Mouse (Mus musculus): ENCODE data around the gene Fam234b. TPM values are rescaled to one million over a fixed set of nuclear protein-coding genes. Genes with fewer than 3 reads are reported as not detected.
A peak's percentile ranks its signal among the peaks of the same experiment; 100 is the strongest.

Fam234b gene
- polyA plus RNA-seq, 1 experiment = 14.2 TPM

DNA sequence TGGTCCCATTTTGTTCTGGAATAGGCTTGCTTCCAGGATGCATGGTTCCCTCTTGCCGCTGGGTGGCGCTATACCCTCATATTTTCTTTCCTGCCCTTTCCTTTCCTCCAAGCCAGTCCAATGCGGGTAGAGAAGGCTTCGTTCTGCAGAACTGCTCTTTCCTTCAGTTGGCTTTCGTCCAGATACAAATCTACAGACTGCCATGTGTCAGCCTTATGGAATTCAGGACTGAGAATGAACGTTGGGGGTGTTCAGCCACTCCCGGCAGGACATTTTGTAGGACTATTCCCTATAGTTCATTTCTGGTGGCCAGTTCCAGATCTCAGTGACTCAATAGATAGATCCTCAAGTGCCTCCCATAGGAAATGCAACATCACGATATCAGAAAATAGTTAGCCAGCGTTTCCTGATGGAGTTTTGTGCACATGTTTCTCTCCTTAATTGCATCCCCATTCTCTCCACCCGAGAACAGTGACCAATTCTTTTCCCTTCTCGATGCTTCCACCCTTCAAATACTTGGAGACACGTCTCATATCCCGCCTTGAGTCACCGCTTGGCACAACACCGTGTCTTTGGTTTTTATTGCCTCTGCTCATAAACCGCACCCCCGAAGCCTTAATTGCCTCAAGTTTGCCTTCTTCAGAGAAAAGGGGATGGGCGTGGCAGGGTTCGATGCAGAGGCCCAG is 52.2 kb downstream of the Fam234b start:
- 14% methylated on average over 19 of the region's 19 CpGs for WGBS
- TF ChIP-seq CTCF (conservative IDR thresholded peaks at IDR 0.05; ENCODE audit: insufficient read depth, insufficient read length, low read depth, low read length) (peak; percentile 95), POLR2A (IDR thresholded peaks at IDR 0.05; ENCODE audit: low read depth, low read length) (no peak)
- no peak overlapping the region for H3K27ac ChIP-seq (ENCODE audit: insufficient read depth, low read depth, low read length)
- H3K4me1 ChIP-seq (ENCODE audit: control insufficient read depth, insufficient read depth, low read length) = no peaks in the 10 kb centered on the region
- no peak overlapping the region for H3K4me3 ChIP-seq (ENCODE audit: insufficient read depth, low read depth, low read length)
- DNase-seq = peak; percentile 71
- no peaks in the 10 kb centered on the region for H3K27me3 ChIP-seq (replicated peaks; ENCODE audit: control insufficient read depth, insufficient read depth, low read length)
- H3K36me3 ChIP-seq (ENCODE audit: control insufficient read depth, insufficient read depth, low read length) = no peaks in the 10 kb centered on the region

- no peak for TF ChIP-seq POLR2A (IDR thresholded peaks at IDR 0.05; ENCODE audit: low read depth, low read length)
- TF ChIP-seq CTCF (conservative IDR thresholded peaks at IDR 0.05; ENCODE audit: insufficient read depth, insufficient read length, low read depth, low read length) = no peak
- no peak for DNase-seq
- no peak overlapping the region for H3K27ac ChIP-seq (ENCODE audit: insufficient read depth, low read depth, low read length)
- H3K4me3 ChIP-seq (ENCODE audit: insufficient read depth, low read depth, low read length) = no peak overlapping the region
- H3K36me3 ChIP-seq (ENCODE audit: control insufficient read depth, insufficient read depth, low read length) = no peaks in the 10 kb centered on the region
- no peaks in the 10 kb centered on the region for H3K27me3 ChIP-seq (replicated peaks; ENCODE audit: control insufficient read depth, insufficient read depth, low read length)
- H3K4me1 ChIP-seq (ENCODE audit: control insufficient read depth, insufficient read depth, low read length) = no peaks in the 10 kb centered on the region
- WGBS = 67% methylated on average over 19 of the region's 19 CpGs
Measured at GRCm38 (mm10) chr6:135250926-135251699, 53.3 kb downstream of the Fam234b start.

DNA sequence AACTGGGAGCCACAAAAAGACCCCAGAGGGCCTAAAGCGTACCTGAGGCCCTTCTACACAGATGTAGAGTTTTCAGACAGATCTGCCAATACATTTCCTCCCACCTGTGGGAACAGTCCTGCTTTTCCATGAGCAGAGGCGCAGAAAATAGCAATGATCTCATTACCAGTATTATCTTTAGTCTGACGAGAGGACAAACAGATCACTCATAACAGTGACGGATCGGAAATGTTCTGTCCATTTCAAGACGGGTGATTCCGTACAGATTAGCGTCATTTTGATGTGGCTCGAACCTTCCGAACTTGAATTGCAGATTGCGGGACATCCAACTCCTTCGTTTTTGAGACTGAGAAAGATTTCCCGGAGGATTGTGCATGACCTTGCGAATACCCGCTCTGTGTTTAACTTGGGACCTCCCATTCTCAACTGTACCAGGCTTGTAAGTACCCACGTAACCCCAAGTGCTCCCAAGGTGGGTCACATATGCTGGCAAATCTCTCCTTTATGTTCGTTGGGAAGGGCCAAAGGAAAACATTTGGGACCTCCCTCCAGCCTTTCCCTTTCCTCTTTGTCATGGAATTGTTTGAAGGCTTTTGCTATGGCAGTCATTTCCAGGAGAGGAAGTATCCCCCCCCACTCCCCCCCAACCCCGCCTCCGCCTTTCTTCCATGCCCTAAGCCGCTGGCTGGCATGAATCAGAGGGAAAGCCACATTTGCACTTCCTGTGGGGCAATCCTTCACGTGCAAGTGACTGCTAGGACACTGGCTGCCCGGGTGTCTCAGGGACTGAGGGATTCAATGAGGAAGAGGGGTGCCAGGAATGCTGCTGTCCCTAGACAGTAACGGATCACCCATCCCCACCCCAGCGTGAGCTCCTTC is 54.3 kb downstream of the Fam234b start:
- Histone ChIP-seq H3K4me1 (ENCODE audit: control insufficient read depth, insufficient read depth, low read length) (no peaks in the 10 kb centered on the region), H3K27ac (ENCODE audit: insufficient read depth, low read depth, low read length) (peak overlapping the region; percentile 57), H3K4me3 (ENCODE audit: insufficient read depth, low read depth, low read length) (peak overlapping the region; percentile 16; the same call in 1 of the 2 replicates), H3K36me3 (ENCODE audit: control insufficient read depth, insufficient read depth, low read length) (no peaks in the 10 kb centered on the region), H3K27me3 (replicated peaks; ENCODE audit: control insufficient read depth, insufficient read depth, low read length) (no peaks in the 10 kb centered on the region)
- WGBS = 53% methylated on average over 24 of the region's 24 CpGs
- peak; percentile 12 for DNase-seq
- TF ChIP-seq CTCF (conservative IDR thresholded peaks at IDR 0.05; ENCODE audit: insufficient read depth, insufficient read length, low read depth, low read length) (no peak), POLR2A (IDR thresholded peaks at IDR 0.05; ENCODE audit: low read depth, low read length) (no peak)

GRCm38 (mm10) chr6:135252728-135253077 is 54.9 kb downstream of the Fam234b start:
- Histone ChIP-seq H3K4me3 (ENCODE audit: insufficient read depth, low read depth, low read length) (peak overlapping the region; percentile 7; the same call in 1 of the 2 replicates), H3K27me3 (replicated peaks; ENCODE audit: control insufficient read depth, insufficient read depth, low read length) (no peaks in the 10 kb centered on the region), H3K27ac (ENCODE audit: insufficient read depth, low read depth, low read length) (no peak overlapping the region), H3K4me1 (ENCODE audit: control insufficient read depth, insufficient read depth, low read length) (no peaks in the 10 kb centered on the region), H3K36me3 (ENCODE audit: control insufficient read depth, insufficient read depth, low read length) (no peaks in the 10 kb centered on the region)
- no peak for TF ChIP-seq POLR2A (IDR thresholded peaks at IDR 0.05; ENCODE audit: low read depth, low read length)
- no peak for TF ChIP-seq CTCF (conservative IDR thresholded peaks at IDR 0.05; ENCODE audit: insufficient read depth, insufficient read length, low read depth, low read length)
- 12% methylated on average over 16 of the region's 16 CpGs for WGBS
- peak; percentile 89 for DNase-seq

- no peaks in the 10 kb centered on the region for H3K36me3 ChIP-seq (ENCODE audit: control insufficient read depth, insufficient read depth, low read length)
- no peak for TF ChIP-seq CTCF (conservative IDR thresholded peaks at IDR 0.05; ENCODE audit: insufficient read depth, insufficient read length, low read depth, low read length)
- no peak for TF ChIP-seq POLR2A (IDR thresholded peaks at IDR 0.05; ENCODE audit: low read depth, low read length)
- H3K27me3 ChIP-seq (replicated peaks; ENCODE audit: control insufficient read depth, insufficient read depth, low read length) = no peaks in the 10 kb centered on the region
- H3K4me3 ChIP-seq (ENCODE audit: insufficient read depth, low read depth, low read length) = no peak within 1 kb of the TSS
- no peak within 1 kb of the TSS for H3K27ac ChIP-seq (ENCODE audit: insufficient read depth, low read depth, low read length)
- WGBS = 84% methylated on average over 7 of the region's 7 CpGs
- H3K4me1 ChIP-seq (ENCODE audit: control insufficient read depth, insufficient read depth, low read length) = no peaks in the 10 kb centered on the region
- DNase-seq = no peak
Measured at GRCm38 (mm10) chr6:135254153-135254552, 56.4 kb downstream of the Fam234b start, which contains the start of gene Gsg1. Gene Gsg1, minus strand, starts transcription at chr6:135254351.

DNA sequence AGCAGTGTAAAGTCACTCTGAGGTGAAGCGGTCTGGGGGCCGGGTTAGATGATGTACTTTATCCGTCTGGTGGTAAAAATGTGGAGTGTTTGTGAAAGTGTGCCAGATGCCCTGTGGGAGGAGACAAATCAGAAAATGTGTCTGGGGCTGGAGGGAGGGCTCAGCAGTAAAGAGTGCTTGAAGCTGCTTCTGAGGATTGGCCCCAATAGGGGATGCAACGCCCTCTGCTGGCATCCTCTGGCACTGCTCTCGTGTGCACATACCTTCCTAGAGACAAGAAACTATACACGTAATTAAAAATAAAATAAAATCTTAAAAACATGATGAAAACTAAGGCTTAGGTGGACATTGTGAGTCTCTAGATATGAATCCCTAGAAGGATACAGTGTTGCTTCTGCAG is 62.7 kb downstream of the Fam234b start:
- no peak for TF ChIP-seq CTCF (conservative IDR thresholded peaks at IDR 0.05; ENCODE audit: insufficient read depth, insufficient read length, low read depth, low read length)
- TF ChIP-seq POLR2A (IDR thresholded peaks at IDR 0.05; ENCODE audit: low read depth, low read length) = no peak
- H3K36me3 ChIP-seq (ENCODE audit: control insufficient read depth, insufficient read depth, low read length) = no peaks in the 10 kb centered on the region
- no peak for DNase-seq
- H3K4me1 ChIP-seq (ENCODE audit: control insufficient read depth, insufficient read depth, low read length) = no peaks in the 10 kb centered on the region
- no peaks in the 10 kb centered on the region for H3K27me3 ChIP-seq (replicated peaks; ENCODE audit: control insufficient read depth, insufficient read depth, low read length)
- WGBS = 95% methylated on average over 6 of the region's 6 CpGs
- H3K27ac ChIP-seq (ENCODE audit: insufficient read depth, low read depth, low read length) = no peak overlapping the region
- no peak overlapping the region for H3K4me3 ChIP-seq (ENCODE audit: insufficient read depth, low read depth, low read length)
